Mouse (Mus musculus) c-Kit-positive CD71-positive TER-119-negative erythroid progenitor cells, embryonic 14.5 days (primary cell): ENCODE results near the gene Gm21900.
"Not testable (repeated sequence)": the region's sequence is repeated elsewhere in the genome, so short reads cannot be mapped to it uniquely, and the experiment has no call there.

Source experiments
- DNase-seq: peaks from one replicate; pipeline ENCODE4 v3.0.0-alpha.2; 2013; ENCODE audit warnings: low read depth

Gm21900 gene

GRCm38 (mm10) chrY:10616061-10616460 lies at the start of gene Gm21900:
TSS of gene Gm21900 (plus strand) at chrY:10616361.
- DNase-seq = not testable (repeated sequence)

- not testable (repeated sequence) for DNase-seq
Observed at GRCm38 (mm10) chrY:10643516-10643915, 27.4 kb downstream of the Gm21900 start.
